Mouse (Mus musculus) large intestine, adult 2 months (tissue): ENCODE results near the gene Mosmo. TPM values are rescaled to one million over a fixed set of nuclear protein-coding genes. Genes with fewer than 3 reads are reported as not detected.

Experiments used
- DNase-seq: peaks from one replicate; pipeline ENCODE4 v3.0.0-alpha.2; 2012; ENCODE audit warnings: low read depth, low spot score
- WGBS: fragments of 180-500 bp; shearing (Covaris S2); methylation state at CpG from one replicate; pipeline ENCODE4 v1.1.7; 2018; 5-methylcytosine and 5-hydroxymethylcytosine counted together
- polyA plus RNA-seq: library from polyadenylated mRNA; depleted of rRNA; stranded (reverse); fragments of >200 nt; gene quantifications from 2 replicates; pipeline ENCODE4 v1.2.3, GENCODE M21; 2012; rRNA removed

Mosmo gene
- polyA plus RNA-seq, 1 experiment, result 5.4 TPM

DNA sequence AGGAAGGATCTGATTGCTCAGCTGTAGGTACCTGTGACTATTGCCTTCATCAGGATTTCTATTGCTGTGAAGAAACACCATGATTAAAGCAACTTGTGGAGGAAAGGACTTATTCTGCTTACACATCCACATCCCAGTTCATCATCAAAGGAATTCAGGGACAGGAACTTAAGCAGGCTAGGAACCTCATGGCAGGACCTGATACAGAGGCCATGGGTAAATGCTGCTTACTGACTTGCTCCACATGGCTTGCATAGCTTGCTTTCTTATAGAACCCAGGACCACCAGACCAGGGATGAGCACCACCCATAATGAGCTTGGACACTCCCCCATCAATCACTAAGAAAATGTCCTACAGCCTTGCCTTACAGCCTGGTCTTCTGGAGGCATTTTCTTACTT lies 71.1 kb downstream of the Mosmo start:
- DNase-seq, result no peak

DNA sequence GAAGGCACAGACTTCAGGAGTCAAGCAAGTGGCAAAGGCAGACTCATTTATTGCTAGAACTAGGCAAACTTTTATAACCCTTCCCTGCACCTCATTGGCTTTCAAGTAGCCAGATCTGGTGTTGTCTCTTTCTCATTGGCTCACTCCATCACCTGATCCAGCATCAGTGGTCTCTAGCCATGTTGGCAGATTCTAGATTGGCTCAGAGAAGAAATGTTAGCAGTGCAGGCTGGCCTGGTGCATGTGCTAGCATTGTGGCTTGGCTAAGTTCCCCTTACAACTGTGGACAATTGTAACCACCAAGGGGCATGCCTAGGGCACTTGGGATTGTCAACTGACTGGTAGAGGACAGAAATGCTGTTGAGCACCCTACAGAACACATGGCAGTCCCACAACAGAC lies 73.9 kb downstream of the Mosmo start:
- DNase-seq, result no peak

DNA sequence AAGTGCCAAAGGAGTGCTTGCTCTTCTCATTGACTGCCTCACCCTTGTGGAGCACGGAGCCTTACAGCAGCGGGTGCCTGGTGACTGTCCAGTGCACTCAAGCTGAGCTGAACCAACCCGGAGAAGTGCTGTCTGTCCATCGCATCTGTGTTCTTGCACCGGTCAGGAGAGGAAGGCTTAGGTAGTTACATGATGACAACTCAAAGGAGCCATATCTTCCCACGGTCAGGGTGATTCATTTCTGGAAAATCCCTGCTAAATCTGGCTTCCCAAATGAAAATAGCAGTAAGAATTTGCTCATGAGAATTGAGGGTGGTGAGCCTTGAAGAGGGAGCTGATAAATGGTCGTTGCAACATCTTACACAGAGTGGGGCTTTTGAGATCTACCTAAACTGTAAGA lies 74.5 kb downstream of the Mosmo start:
- DNase-seq, result no peak
- 78% methylated on average over 7 of the region's 7 CpGs for WGBS

DNA sequence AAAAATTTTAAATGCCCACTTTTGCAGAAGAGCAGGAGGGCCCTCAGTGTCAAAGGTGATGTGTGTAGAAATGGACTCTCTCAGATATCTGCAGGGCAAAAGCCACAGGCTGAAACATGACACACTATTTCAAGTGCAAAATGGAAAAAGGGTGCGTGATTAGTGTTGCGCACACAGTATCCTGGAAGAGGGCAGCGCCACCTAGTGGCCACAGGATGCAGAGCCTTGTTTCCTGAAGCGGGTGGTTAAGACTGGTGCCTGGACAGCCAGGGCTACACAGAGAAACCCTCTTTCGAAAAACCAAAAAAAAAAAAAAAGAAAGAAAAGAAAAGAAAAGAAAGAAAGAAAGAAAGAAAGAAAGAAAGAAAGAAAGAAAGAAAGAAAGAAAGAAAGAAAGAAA lies 77.3 kb downstream of the Mosmo start:
- WGBS, result 6% methylated on average over 5 of the region's 5 CpGs
- DNase-seq, result peak; percentile 43

DNA sequence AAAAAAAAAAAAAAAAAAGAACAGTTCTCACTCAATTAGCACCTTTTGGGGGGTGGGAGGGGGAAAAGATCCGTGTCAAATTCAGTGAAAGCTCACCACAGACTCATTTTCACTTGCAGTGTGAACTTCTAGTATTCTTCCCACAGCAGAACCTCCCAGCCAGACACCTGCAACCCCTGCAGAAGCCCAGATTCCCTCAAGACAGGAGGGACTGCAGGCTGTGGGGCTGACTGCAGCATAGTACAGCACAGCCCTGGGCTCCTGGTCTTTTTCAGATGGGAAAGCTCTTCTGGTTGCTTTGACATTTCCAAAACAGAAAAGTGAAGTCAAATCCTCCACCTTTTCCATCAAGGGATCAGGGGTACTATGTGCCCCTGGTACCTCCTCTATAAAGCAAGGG lies 90.0 kb downstream of the Mosmo start:
- DNase-seq, result no peak
- 24% methylated on average over 1 of the region's 1 CpGs for WGBS

- DNase-seq, result no peak
- WGBS, result 59% methylated on average over 1 of the region's 1 CpGs
These were observed 94.0 kb downstream of the Mosmo start for GRCm38 (mm10) chr7:120771389-120771788.

- DNase-seq, result no peak
- 34% methylated on average over 2 of the region's 2 CpGs for WGBS
These were observed 100.6 kb downstream of the Mosmo start for GRCm38 (mm10) chr7:120778012-120778411.

Other genes starting within 250 kb of the Mosmo start
- gene Uqcrc2, start 42.4 kb upstream of the Mosmo start, polyA plus RNA-seq, result 166 and 189 TPM in 2 replicates
- gene Pdzd9, start 7.3 kb upstream of the Mosmo start, polyA plus RNA-seq, result 0.08 and 0.09 TPM in 2 replicates
- 0.07 and 0.11 TPM in 2 replicates for gene Vwa3a, start 61.7 kb downstream of the Mosmo start, polyA plus RNA-seq
- not detected in 2 replicates for gene Gm5737, start 134.7 kb downstream of the Mosmo start, polyA plus RNA-seq
- 20.2 and 26.5 TPM in 2 replicates for gene Eef2k, start 165.2 kb downstream of the Mosmo start, polyA plus RNA-seq
- 14.6 and 17.1 TPM in 2 replicates for gene Polr3e, start 240.1 kb downstream of the Mosmo start, polyA plus RNA-seq